Comparison of ENCODE assay signal across 30 mouse cellular contexts in the genomic region with DNA sequence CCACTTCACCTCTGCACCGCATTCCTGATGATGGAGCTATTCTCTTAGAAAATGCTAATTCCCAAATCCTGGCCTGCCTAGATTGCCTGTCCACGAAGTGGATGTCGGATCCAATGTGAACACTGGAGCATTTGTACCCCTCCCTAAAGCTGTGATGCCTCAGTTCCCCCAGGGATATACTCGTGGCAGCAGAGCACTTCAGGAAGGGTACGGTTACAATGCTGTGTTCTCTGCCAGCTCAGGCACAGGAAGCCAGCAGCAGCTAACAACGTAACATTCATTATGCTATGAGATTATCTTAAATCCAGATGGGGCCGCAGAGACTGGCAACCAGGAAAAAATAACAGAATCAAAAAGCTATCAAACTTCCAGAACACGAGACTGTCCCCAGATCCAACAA.
DNase-seq lines count a peak whose midpoint lies in the region; ATAC-seq lines count a peak whose summit lies in the region.
"Had no signal": no experiment of that assay in that cellular context is flagged by ENCODE, and none has a peak within 500 bp of the region (broad histone marks: within the 10 kb centered on the region; RNA-seq: fewer than 3 reads in every experiment).

No protein-coding gene starts in this region.

- peaks cover 10% of the 10 kb centered on the region for H3K4me1 ChIP-seq in heart, embryonic 12.5 days (replicated peaks)
- H3K4me1 ChIP-seq in heart, embryonic 16.5 days (ENCODE audit: control insufficient read depth, insufficient read depth, low read length), result no peaks in the 10 kb centered on the region
- H3K4me1 ChIP-seq: hindbrain, embryonic 10.5 days; hindbrain, embryonic 15.5 days; kidney, embryonic 15.5 days; midbrain, embryonic 13.5 days; neural tube, embryonic 13.5 days; stomach, embryonic 15.5 days had no signal

- WGBS in heart, embryonic 12.5 days, result 47% methylated on average over 8 of the region's 8 CpGs
- 60% methylated on average over 8 of the region's 8 CpGs for WGBS in heart, embryonic 16.5 days

- no peaks in the 10 kb centered on the region for H3K36me3 ChIP-seq in heart, embryonic 12.5 days
- no peaks in the 10 kb centered on the region for H3K36me3 ChIP-seq in heart, embryonic 16.5 days (ENCODE audit: control insufficient read depth, insufficient read depth)
- H3K36me3 ChIP-seq: embryonic facial prominence, embryonic 12.5 days; hindbrain, embryonic 10.5 days; hindbrain, embryonic 15.5 days; kidney, embryonic 15.5 days; limb, embryonic 13.5 days; midbrain, embryonic 13.5 days; neural tube, embryonic 13.5 days; stomach, embryonic 15.5 days had no signal

- no peak for ATAC-seq in heart, embryonic 12.5 days (ENCODE audit: insufficient number of reproducible peaks, low FRiP score)
- 0 out of 2 replicates have a peak, but pooled peaks have one; percentile 18 for ATAC-seq in heart, embryonic 16.5 days (replicated peaks; ENCODE audit: extremely low read depth, insufficient read depth, low FRiP score)
- ATAC-seq: forebrain, embryonic 16.5 days; inflammation-experienced regulatory T-cells, adult 6 months; liver, postnatal 0 days; midbrain, embryonic 13.5 days had no signal

- peak; percentile 10 for DNase-seq in gastrocnemius, postnatal 14 days
- DNase-seq in gastrocnemius, adult 18-20 months (ENCODE audit: low spot score), result no peak
- peak; percentile 33 for DNase-seq in heart, adult 8-10 months (ENCODE audit: low spot score)
- no peak for DNase-seq in embryo, embryonic 9.5 days (ENCODE audit: extremely low spot score)
- DNase-seq in thymus, postnatal 36 days, result no peak
- DNase-seq in layer of hippocampus, postnatal 10 days (ENCODE audit: low spot score in 2 of 2), result no peak
- DNase-seq: adrenal gland, adult 8-10 months; cerebellum, adult 8-10 months; cerebellum, postnatal 25 days; gastrocnemius, postnatal 36 days; kidney, adult 11 months; kidney, postnatal 25 days; liver, postnatal 0 days; thymus, postnatal 25 days had no signal

- H3K9ac ChIP-seq in heart, embryonic 12.5 days, result no peak overlapping the region
- H3K9ac ChIP-seq in heart, embryonic 16.5 days (ENCODE audit: low read length), result no peak overlapping the region
- H3K9ac ChIP-seq: embryonic facial prominence, embryonic 12.5 days; hindbrain, embryonic 15.5 days; kidney, embryonic 15.5 days; limb, embryonic 13.5 days; liver, postnatal 0 days; midbrain, embryonic 13.5 days; neural tube, embryonic 13.5 days; stomach, embryonic 15.5 days had no signal

- no peaks in the 10 kb centered on the region for H3K27me3 ChIP-seq in heart, embryonic 12.5 days (replicated peaks)
- H3K27me3 ChIP-seq in heart, embryonic 16.5 days (ENCODE audit: control insufficient read depth, insufficient read depth, low read length), result no peaks in the 10 kb centered on the region
- H3K27me3 ChIP-seq: CH12.LX; embryonic facial prominence, embryonic 12.5 days; hindbrain, embryonic 15.5 days; kidney, embryonic 15.5 days; limb, embryonic 13.5 days; midbrain, embryonic 13.5 days; neural tube, embryonic 13.5 days; stomach, embryonic 15.5 days had no signal

- H3K9me3 ChIP-seq in heart, embryonic 12.5 days (replicated peaks), result no peaks in the 10 kb centered on the region
- H3K9me3 ChIP-seq in heart, embryonic 16.5 days (replicated peaks; ENCODE audit: control insufficient read depth, low read length), result no peaks in the 10 kb centered on the region
- H3K9me3 ChIP-seq: embryonic facial prominence, embryonic 12.5 days; hindbrain, embryonic 10.5 days; hindbrain, embryonic 15.5 days; kidney, embryonic 15.5 days; limb, embryonic 13.5 days; midbrain, embryonic 13.5 days; neural tube, embryonic 13.5 days; stomach, embryonic 15.5 days had no signal

- no peak overlapping the region for H3K4me3 ChIP-seq in heart, embryonic 12.5 days
- H3K4me3 ChIP-seq in heart, embryonic 16.5 days (ENCODE audit: low read length), result no peak overlapping the region
- H3K4me3 ChIP-seq: embryonic facial prominence, embryonic 12.5 days; erythroblast, embryonic 14.5 days; hindbrain, embryonic 10.5 days; hindbrain, embryonic 15.5 days; kidney, embryonic 15.5 days; limb, embryonic 13.5 days; midbrain, embryonic 13.5 days; neural tube, embryonic 13.5 days; stomach, embryonic 15.5 days had no signal

- intact Hi-C loops in gastrocnemius, postnatal 14 days (cut with DNase I; ENCODE audit: low total_unique reads), result no loop called here

- H3K27ac ChIP-seq in heart, embryonic 12.5 days (ENCODE audit: poor library complexity, severe bottlenecking), result no peak overlapping the region
- no peak overlapping the region for H3K27ac ChIP-seq in heart, embryonic 16.5 days (ENCODE audit: low read length)
- H3K27ac ChIP-seq: hindbrain, embryonic 10.5 days; hindbrain, embryonic 15.5 days; kidney, embryonic 15.5 days; limb, embryonic 13.5 days; macrophage; midbrain, embryonic 13.5 days; neural tube, embryonic 13.5 days; stomach, embryonic 15.5 days had no signal

- H3K4me2 ChIP-seq in heart, embryonic 12.5 days, result no peak overlapping the region
- no peak overlapping the region for H3K4me2 ChIP-seq in heart, embryonic 16.5 days (ENCODE audit: low read depth, low read length)
- H3K4me2 ChIP-seq: embryonic facial prominence, embryonic 12.5 days; hindbrain, embryonic 15.5 days; kidney, embryonic 15.5 days; limb, embryonic 13.5 days; liver, embryonic 11.5 days; midbrain, embryonic 13.5 days; neural tube, embryonic 13.5 days; stomach, embryonic 15.5 days had no signal

Comparison
In these comparisons a context has a peak if more than half of its experiments do, and no peak if none do; other contexts are left out.
1. DNase-seq: peak in gastrocnemius, postnatal 14 days (single experiment) and heart, adult 8-10 months (single experiment); none in gastrocnemius, adult 18-20 months (single experiment), embryo, embryonic 9.5 days (single experiment), thymus, postnatal 36 days (0 of 2) and layer of hippocampus, postnatal 10 days (0 of 2).